Mouse (Mus musculus) forebrain, embryonic 12.5 days (tissue): Measurements from ENCODE around the gene Krtap1-4. TPM values are rescaled to one million over a fixed set of nuclear protein-coding genes. Genes with fewer than 3 reads are reported as not detected.
"Not testable (repeated sequence)": the region's sequence is repeated elsewhere in the genome, so short reads cannot be mapped to it uniquely, and the experiment has no call there.

Experiments
- ATAC-seq: fragments of 200-750 bp; cut with Nextera tagmentation; 2 replicates; pipeline ENCODE4 v1.8.0; 2017; ENCODE audit warnings: moderate TSS enrichment; ENCODE audit not compliant: low FRiP score
- H3K27ac ChIP-seq: fragments of 300-500 bp; sonication (generic); 2 replicates; pipeline ENCODE4 v1.5.1; 2016; ENCODE audit warnings: mild to moderate bottlenecking
- H3K27me3 ChIP-seq: fragments of 300-500 bp; sonication (generic); 2 replicates; pipeline ENCODE4 v1.6.1; 2016; ENCODE audit warnings: mild to moderate bottlenecking
- H3K36me3 ChIP-seq: fragments of 300-500 bp; sonication (generic); replicated peaks from 2 replicates; pipeline ENCODE4 v1.6.1; 2016; ENCODE audit warnings: mild to moderate bottlenecking
- H3K4me1 ChIP-seq: fragments of 300-500 bp; sonication (generic); 2 replicates; pipeline ENCODE4 v1.6.1; 2016
- H3K4me2 ChIP-seq: fragments of 300-500 bp; sonication (generic); 2 replicates; pipeline ENCODE4 v1.6.1; 2016; ENCODE audit warnings: mild to moderate bottlenecking, moderate library complexity
- H3K4me3 ChIP-seq: fragments of 300-500 bp; sonication (generic); replicated peaks from 2 replicates; pipeline ENCODE4 v1.5.1; 2016; ENCODE audit warnings: mild to moderate bottlenecking
- H3K9ac ChIP-seq: fragments of 300-500 bp; sonication (generic); 2 replicates; pipeline ENCODE4 v1.6.1; 2016; ENCODE audit warnings: mild to moderate bottlenecking
- H3K9me3 ChIP-seq: fragments of 300-500 bp; sonication (generic); 2 replicates; pipeline ENCODE4 v1.6.1; 2016
- WGBS: fragments of 180-500 bp; shearing (Covaris S2); methylation state at CpG from one replicate; pipeline ENCODE4 v1.1.7; 2016; 5-methylcytosine and 5-hydroxymethylcytosine counted together
- polyA plus RNA-seq: library from polyadenylated mRNA; unstranded; fragments of >200 nt; fragmentation: Nextera tagmentation; extraction: Ambion mirVana; gene quantifications from 2 replicates; pipeline ENCODE4 v1.2.1, GENCODE M21; 2016

Gene Krtap1-4
- not detected in 2 replicates for polyA plus RNA-seq

DNA sequence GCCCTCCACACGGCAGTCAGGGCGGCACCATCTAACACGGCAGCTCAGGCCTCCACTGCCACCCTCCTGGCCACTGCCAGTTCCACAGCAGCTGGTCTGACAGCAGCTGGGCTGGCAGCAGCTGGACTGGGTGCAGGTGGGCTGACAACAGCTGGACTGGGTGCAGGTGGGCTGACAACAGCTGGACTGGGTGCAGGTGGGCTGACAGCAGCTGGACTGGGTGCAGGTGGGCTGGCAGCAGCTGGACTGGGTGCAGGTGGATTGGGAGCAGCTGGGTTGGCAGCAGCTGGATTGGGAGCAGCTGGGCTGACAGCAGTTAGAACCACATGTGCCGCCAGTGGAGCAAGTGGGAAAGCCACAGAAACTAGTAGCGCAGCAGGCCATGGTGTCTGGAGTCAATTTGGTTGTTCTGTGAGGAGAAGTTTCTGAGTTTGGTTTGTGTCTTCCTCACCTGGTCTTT lies at the start of gene Krtap1-4:
Gene Krtap1-4 (minus strand): TSS at position 410 of the 460 bp plus-strand sequence.
- H3K4me2 ChIP-seq: no peak within 1 kb of the TSS
- no peak within 1 kb of the TSS for H3K9ac ChIP-seq
- no peaks in the 10 kb centered on the region for H3K4me1 ChIP-seq
- H3K4me3 ChIP-seq: no peak within 1 kb of the TSS
- WGBS: 85% methylated on average over 5 of the region's 5 CpGs
- H3K9me3 ChIP-seq: no peaks in the 10 kb centered on the region
- H3K27ac ChIP-seq: no peak within 1 kb of the TSS
- H3K27me3 ChIP-seq: no peaks in the 10 kb centered on the region; the same call in 1 of the 2 replicates
- ATAC-seq: no peak
- no peaks in the 10 kb centered on the region for H3K36me3 ChIP-seq

DNA sequence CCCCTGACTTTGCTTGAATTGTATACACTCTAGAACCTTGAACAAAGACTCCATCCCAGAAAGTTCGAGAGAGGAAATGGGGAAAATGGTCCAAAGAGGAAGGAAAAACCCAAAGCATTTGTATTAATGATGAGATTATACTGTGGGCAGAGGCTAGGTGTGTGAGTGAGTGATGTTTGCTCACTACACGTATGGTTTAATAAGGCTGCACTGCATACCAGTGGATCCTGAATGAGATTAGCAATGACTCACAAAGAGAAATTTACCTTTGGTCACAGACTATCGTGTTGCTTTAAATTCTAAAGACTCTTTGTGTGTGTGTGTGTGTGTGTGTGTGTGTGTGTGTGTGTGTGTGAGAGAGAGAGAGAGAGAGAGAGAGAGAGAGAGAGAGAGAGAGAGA lies 47.4 kb upstream of the Krtap1-4 start:
- Histone ChIP-seq H3K4me1 (no peaks in the 10 kb centered on the region), H3K4me2 (no peak overlapping the region), H3K9me3 (no peaks in the 10 kb centered on the region), H3K36me3 (no peaks in the 10 kb centered on the region), H3K27me3 (peaks cover 2% of the 10 kb centered on the region; the same call in 1 of the 2 replicates), H3K9ac (no peak overlapping the region), H3K27ac (no peak overlapping the region), H3K4me3 (no peak overlapping the region)
- WGBS: 72% methylated on average over 3 of the region's 3 CpGs
- ATAC-seq: no peak

DNA sequence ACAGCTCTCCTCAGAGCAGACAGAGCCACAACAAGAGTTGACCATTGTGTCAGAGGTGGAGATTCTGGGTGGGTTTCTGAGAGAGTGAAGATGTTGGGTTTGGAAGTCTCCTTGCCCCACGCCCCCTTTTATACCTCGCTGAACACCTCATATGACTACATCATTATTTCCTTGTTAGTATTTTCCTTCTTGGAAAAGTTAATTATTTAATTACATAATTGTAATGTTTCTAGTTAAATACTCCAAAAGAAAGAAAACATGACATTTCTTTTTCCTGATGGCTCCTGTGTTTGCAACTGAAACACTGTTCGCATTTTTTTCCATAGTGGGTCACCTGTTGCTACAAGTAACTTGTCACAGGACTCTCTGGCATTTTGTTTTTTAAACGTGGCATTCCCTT lies 44.7 kb upstream of the Krtap1-4 start, which contains the start of gene Krtap4-1:
Gene Krtap4-1 (minus strand): TSS at position 101 of the 400 bp plus-strand sequence.
- ATAC-seq: no peak
- no peak within 1 kb of the TSS for H3K4me2 ChIP-seq
- H3K4me3 ChIP-seq: no peak within 1 kb of the TSS
- H3K9me3 ChIP-seq: no peaks in the 10 kb centered on the region
- H3K27me3 ChIP-seq: no peaks in the 10 kb centered on the region
- no peaks in the 10 kb centered on the region for H3K36me3 ChIP-seq
- no peaks in the 10 kb centered on the region for H3K4me1 ChIP-seq
- no peak within 1 kb of the TSS for H3K9ac ChIP-seq
- no peak within 1 kb of the TSS for H3K27ac ChIP-seq
- 85% methylated on average over 4 of the region's 4 CpGs for WGBS

DNA sequence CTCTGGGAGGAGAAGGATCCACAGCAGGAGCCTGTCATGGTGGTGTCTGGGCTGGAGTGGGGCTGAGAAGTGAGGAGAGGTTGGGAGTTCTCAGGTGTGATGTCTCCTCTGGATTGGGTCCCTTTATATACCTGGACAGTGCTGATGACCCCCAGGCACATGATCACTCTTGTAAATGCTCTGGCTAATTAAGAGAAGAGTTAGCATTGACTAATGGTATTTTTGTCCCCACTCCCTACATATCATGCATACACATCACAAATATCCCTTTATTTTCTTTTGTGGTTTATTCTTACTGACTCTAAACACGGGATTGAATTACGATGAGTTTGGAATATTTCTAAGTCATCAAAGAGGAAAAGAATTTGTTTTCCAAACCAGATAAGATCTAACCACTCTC lies 36.9 kb upstream of the Krtap1-4 start, which contains the start of gene Gm11562:
Gene Gm11562 (minus strand): TSS at position 101 of the 400 bp plus-strand sequence.
- WGBS: 83% methylated on average over 2 of the region's 2 CpGs
- no peaks in the 10 kb centered on the region for H3K36me3 ChIP-seq
- no peak within 1 kb of the TSS for H3K4me3 ChIP-seq
- H3K27me3 ChIP-seq: no peaks in the 10 kb centered on the region
- ATAC-seq: no peak
- no peak within 1 kb of the TSS for H3K9ac ChIP-seq
- no peaks in the 10 kb centered on the region for H3K4me1 ChIP-seq
- H3K27ac ChIP-seq: no peak within 1 kb of the TSS
- H3K9me3 ChIP-seq: no peaks in the 10 kb centered on the region
- H3K4me2 ChIP-seq: no peak within 1 kb of the TSS

DNA sequence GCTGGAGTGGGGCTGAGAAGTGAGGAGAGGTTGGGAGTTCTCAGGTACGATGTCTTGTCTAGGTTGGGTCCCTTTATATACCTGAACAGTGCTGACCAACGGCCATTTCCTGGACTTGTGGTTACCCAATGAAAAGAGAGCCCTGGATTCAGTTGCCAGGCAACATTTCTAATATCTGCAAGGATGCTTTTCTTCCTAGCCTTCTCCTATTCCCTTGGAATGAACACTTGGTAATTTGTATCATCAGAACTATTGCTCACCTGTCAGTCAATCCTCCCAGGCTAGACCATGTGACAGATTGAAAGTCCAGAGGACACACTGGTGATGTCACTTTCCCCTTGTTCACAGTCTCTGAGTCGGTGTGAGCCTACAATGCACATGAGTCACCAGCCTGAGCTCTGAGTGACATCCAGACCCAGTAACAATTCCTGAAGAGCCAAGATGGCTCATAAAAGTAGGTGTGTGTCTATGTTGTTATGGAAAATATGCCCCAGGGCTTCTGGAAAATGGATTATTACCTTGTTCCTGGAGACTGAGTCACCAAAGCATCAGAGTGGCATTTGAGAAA lies 31.4 kb upstream of the Krtap1-4 start, which contains the start of gene Krtap2-4:
Gene Krtap2-4 (minus strand): TSS at position 51 of the 568 bp plus-strand sequence.
- ATAC-seq: no peak
- H3K9ac ChIP-seq: no peak within 1 kb of the TSS
- no peaks in the 10 kb centered on the region for H3K9me3 ChIP-seq
- H3K36me3 ChIP-seq: no peaks in the 10 kb centered on the region
- no peak within 1 kb of the TSS for H3K4me3 ChIP-seq
- no peak within 1 kb of the TSS for H3K27ac ChIP-seq
- H3K27me3 ChIP-seq: no peaks in the 10 kb centered on the region
- no peak within 1 kb of the TSS for H3K4me2 ChIP-seq
- WGBS: 77% methylated on average over 3 of the region's 3 CpGs
- H3K4me1 ChIP-seq: no peaks in the 10 kb centered on the region

DNA sequence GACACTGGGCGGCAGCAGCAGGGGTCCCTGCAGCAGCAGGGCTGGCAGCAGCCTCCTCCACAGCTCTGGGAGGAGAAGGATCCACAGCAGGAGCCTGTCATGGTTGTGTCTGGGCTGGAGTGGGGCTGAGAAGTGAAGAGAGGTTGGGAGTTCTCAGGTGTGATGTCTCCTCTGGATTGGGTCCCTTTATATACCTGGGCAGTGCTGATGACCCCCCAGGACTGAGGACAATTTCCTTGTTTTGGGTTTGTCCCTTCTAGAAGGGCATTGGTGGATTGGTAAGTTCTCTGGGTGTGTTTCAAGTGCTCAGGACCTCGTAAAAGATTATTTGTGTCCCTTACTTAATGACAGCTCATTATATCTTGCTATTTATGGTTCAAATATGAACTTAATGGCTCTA lies 26.6 kb upstream of the Krtap1-4 start, which contains the start of gene Gm11937:
Gene Gm11937 (minus strand): TSS at position 101 of the 400 bp plus-strand sequence.
- H3K4me3 ChIP-seq, H3K9ac ChIP-seq, H3K9me3 ChIP-seq, H3K4me2 ChIP-seq, ATAC-seq, H3K27ac ChIP-seq, H3K36me3 ChIP-seq, H3K4me1 ChIP-seq, H3K27me3 ChIP-seq: not testable (repeated sequence)
- 61% methylated on average over 1 of the region's 2 CpGs for WGBS

DNA sequence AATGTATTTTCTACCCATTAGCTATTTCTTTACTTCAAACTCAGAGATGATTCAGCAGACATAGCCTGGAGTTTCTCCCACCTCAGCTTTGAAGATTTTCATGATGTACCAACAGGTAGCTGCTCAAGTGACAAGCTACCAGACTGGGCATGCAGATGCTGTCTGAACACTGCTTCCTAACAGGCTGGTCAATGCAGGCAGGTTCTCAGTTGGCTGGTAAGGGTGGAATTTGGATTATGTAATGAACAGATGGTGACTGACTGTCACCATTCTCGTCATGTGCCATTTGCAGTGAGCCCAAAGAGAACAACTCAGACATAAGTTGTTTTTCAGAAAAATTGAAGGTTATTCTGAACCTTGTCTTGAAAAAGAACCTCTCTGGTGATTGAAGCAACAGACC lies 25.7 kb upstream of the Krtap1-4 start:
- Histone ChIP-seq H3K4me1 (no peaks in the 10 kb centered on the region), H3K9ac (no peak overlapping the region), H3K4me3 (no peak overlapping the region), H3K9me3 (no peaks in the 10 kb centered on the region), H3K27me3 (no peaks in the 10 kb centered on the region), H3K4me2 (no peak overlapping the region), H3K27ac (no peak overlapping the region), H3K36me3 (no peaks in the 10 kb centered on the region)
- ATAC-seq: no peak
- 76% methylated on average over 1 of the region's 1 CpGs for WGBS

DNA sequence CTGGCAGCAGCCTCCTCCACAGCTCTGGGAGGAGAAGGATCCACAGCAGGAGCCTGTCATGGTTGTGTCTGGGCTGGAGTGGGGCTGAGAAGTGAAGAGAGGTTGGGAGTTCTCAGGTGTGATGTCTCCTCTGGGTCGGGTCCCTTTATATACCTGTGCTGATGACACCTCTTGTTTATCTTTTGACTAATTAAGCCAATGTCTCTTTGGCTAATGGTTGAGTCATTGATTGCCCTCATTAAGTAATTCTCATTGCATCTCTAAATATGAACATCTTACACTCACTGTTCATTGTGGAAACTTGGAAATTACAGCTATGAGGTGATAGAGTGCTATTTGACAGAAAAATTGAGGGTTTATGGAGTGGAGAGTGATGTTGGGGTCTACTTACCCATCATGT lies 19.8 kb upstream of the Krtap1-4 start, which contains the start of gene Gm11938:
Gene Gm11938 (minus strand): TSS at position 101 of the 400 bp plus-strand sequence.
- H3K4me3 ChIP-seq, H3K9ac ChIP-seq, H3K36me3 ChIP-seq, H3K9me3 ChIP-seq, H3K27ac ChIP-seq, H3K4me2 ChIP-seq, H3K4me1 ChIP-seq, ATAC-seq, H3K27me3 ChIP-seq: not testable (repeated sequence)
- WGBS: 90% methylated on average over 1 of the region's 1 CpGs

DNA sequence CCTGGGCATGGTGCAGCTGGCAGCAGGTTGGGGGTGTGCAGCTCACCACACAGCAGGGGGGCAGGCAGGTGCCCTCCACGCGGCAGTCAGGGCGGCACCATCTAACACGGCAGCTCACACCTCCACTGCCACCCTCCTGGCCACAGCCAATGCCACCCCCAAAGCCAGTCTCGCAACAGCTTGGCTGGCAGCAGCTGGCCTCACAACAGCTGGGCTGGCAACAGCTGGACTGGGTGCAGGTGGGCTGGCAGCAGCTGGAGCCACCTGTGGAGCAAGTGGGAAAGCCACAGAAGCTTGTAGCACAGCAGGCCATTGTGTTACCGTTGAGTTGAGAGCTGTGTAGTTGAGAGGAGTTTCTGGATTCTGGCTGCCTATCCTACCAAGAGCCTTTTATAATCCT lies 14.3 kb upstream of the Krtap1-4 start, which contains the start of gene Krtap9-3:
Gene Krtap9-3 (minus strand): TSS at position 364 of the 400 bp plus-strand sequence.
- not testable (repeated sequence) for H3K27me3 ChIP-seq, H3K4me3 ChIP-seq, ATAC-seq, H3K9ac ChIP-seq, H3K27ac ChIP-seq, H3K9me3 ChIP-seq, H3K4me2 ChIP-seq, H3K4me1 ChIP-seq, H3K36me3 ChIP-seq
- WGBS: 84% methylated on average over 6 of the region's 6 CpGs

DNA sequence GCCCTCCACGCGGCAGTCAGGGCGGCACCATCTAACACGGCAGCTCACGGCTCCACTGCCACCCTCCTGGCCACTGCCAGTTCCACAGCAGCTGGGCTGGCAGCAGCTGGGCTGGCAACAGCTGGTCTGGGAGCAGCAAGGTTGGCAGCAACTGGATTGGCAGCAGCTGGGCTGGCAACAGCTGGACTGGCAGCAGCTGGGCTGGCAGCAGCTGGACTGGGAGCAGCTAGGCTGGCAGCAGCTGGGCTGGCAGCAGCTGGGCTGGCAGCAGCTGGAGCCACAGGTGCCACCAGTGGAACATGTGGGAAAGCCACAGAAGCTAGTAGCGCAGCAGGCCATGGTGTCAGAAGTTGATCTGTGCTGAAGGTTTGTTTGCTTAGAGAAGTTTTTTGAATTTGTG lies 7.5 kb upstream of the Krtap1-4 start, which contains the start of gene Krtap1-3:
Gene Krtap1-3 (minus strand): TSS at position 359 of the 400 bp plus-strand sequence.
- ATAC-seq: no peak
- WGBS: 83% methylated on average over 6 of the region's 6 CpGs
- Histone ChIP-seq H3K9me3 (no peaks in the 10 kb centered on the region), H3K9ac (no peak within 1 kb of the TSS), H3K27ac (no peak within 1 kb of the TSS), H3K4me1 (no peaks in the 10 kb centered on the region), H3K4me3 (no peak within 1 kb of the TSS), H3K27me3 (no peaks in the 10 kb centered on the region), H3K36me3 (no peaks in the 10 kb centered on the region), H3K4me2 (no peak within 1 kb of the TSS)

DNA sequence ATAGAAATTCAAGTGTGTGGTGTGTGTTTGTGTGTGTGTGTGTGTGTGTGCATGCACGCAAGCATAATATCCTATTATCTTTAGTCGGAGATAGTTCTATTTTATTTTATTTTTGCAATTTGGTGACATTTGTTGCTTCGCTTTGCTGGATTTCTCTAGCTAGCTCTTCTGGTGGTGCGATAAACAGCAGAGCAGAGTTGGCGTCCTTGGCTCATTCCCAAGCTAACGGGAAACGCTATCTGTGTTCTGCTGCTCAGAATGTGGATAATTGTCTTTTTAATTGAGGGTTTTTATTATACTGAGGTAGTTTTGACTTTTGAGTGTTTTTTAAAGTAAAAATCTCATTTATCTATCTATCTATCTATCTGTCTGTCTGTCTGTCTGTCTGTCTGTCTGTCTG lies 1.6 kb upstream of the Krtap1-4 start:
- Histone ChIP-seq H3K27me3 (no peaks in the 10 kb centered on the region; the same call in 1 of the 2 replicates), H3K27ac (no peak overlapping the region), H3K4me2 (no peak overlapping the region), H3K4me1 (no peaks in the 10 kb centered on the region), H3K9me3 (no peaks in the 10 kb centered on the region), H3K9ac (no peak overlapping the region), H3K4me3 (no peak overlapping the region), H3K36me3 (no peaks in the 10 kb centered on the region)
- ATAC-seq: no peak
- WGBS: 95% methylated on average over 7 of the region's 7 CpGs

DNA sequence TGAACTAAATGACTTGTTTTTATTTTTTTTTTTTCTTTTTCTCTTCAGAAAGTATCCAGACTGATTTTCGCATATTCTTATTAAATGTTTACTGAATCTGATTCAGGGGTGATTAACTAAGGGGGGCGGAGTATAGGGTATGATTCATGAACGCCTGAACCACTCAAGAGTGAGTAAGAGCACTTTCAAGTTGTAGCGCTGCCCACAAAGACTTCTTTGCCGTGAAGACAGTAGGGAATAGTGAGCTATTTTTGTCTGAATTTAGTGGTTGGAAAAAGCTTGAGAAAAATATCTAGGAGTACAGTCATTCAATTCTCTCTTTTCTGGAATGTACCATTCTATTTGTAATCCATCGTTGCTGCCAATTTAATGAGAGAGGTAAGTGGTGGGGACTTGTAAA lies 1.9 kb downstream of the Krtap1-4 start:
- H3K9ac ChIP-seq: no peak overlapping the region
- no peaks in the 10 kb centered on the region for H3K36me3 ChIP-seq
- H3K4me3 ChIP-seq: no peak overlapping the region
- no peak overlapping the region for H3K4me2 ChIP-seq
- H3K27ac ChIP-seq: no peak overlapping the region
- 79% methylated on average over 6 of the region's 6 CpGs for WGBS
- no peaks in the 10 kb centered on the region; the same call in 1 of the 2 replicates for H3K27me3 ChIP-seq
- H3K4me1 ChIP-seq: no peaks in the 10 kb centered on the region
- H3K9me3 ChIP-seq: no peaks in the 10 kb centered on the region
- ATAC-seq: no peak

DNA sequence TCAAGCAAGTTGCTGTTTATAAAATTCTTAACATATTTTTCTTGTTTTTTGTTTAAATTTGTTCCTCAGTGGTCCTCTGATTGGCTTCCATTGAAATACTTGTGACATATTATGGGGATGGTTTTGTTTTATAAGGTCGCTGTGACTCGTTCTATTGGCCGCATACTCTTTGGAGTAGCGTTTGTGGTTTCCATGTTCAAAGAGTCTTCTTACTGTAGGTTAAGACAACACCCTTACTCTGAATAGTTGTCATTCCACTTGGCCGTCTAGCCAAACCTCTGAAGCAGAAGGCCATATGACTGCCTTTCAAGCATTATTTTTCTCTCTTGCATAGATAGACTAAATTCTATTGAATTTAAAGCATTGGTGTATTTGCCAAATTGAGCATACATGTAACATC lies 2.4 kb downstream of the Krtap1-4 start:
- Histone ChIP-seq H3K27me3 (no peaks in the 10 kb centered on the region; the same call in 1 of the 2 replicates), H3K9ac (no peak overlapping the region), H3K4me1 (no peaks in the 10 kb centered on the region), H3K4me2 (no peak overlapping the region), H3K36me3 (no peaks in the 10 kb centered on the region), H3K27ac (no peak overlapping the region), H3K4me3 (no peak overlapping the region), H3K9me3 (no peaks in the 10 kb centered on the region)
- 93% methylated on average over 5 of the region's 5 CpGs for WGBS
- no peak for ATAC-seq
